Mouse (Mus musculus) NIH3T3 (cell line): ENCODE results near the gene Fgf7.

Experiments
- DNase-seq: peaks from one replicate; pipeline ENCODE4 v3.0.0-alpha.2; 2012; ENCODE audit warnings: low read depth

Fgf7 gene

GRCm38 (mm10) chr2:126034379-126035005 lies at the start of gene Fgf7:
Fgf7 (plus strand) TSS chr2:126034658.
- peak; percentile 93 for DNase-seq

- no peak for DNase-seq
These were observed 32.2 kb upstream of the Fgf7 start for GRCm38 (mm10) chr2:126002291-126002690.

GRCm38 (mm10) chr2:126006088-126006487 lies 28.4 kb upstream of the Fgf7 start:
- peak; percentile 55 for DNase-seq

- DNase-seq: no peak
These were observed 27.7 kb upstream of the Fgf7 start for GRCm38 (mm10) chr2:126006742-126007141.

- DNase-seq: no peak
These were observed 19.3 kb upstream of the Fgf7 start for GRCm38 (mm10) chr2:126014989-126015710.

- DNase-seq: no peak
These were observed 18.5 kb upstream of the Fgf7 start for GRCm38 (mm10) chr2:126015763-126016473.

- DNase-seq: peak; percentile 86
These were observed 3.1 kb upstream of the Fgf7 start for GRCm38 (mm10) chr2:126031186-126031900.

GRCm38 (mm10) chr2:126033114-126033972 lies 1.1 kb upstream of the Fgf7 start:
- DNase-seq: peak; percentile 84

- peak; percentile 59 for DNase-seq
These were observed 734 bp downstream of the Fgf7 start for GRCm38 (mm10) chr2:126035013-126035770.

- DNase-seq: peak; percentile 62
These were observed 1.7 kb downstream of the Fgf7 start for GRCm38 (mm10) chr2:126036121-126036520.

- peak; percentile 73 for DNase-seq
These were observed 4.0 kb downstream of the Fgf7 start for GRCm38 (mm10) chr2:126038221-126039000.

GRCm38 (mm10) chr2:126039414-126039891 lies 5.0 kb downstream of the Fgf7 start:
- peak; percentile 87 for DNase-seq

GRCm38 (mm10) chr2:126040651-126041050 lies 6.2 kb downstream of the Fgf7 start:
- DNase-seq: peak; percentile 59

GRCm38 (mm10) chr2:126041237-126041636 lies 6.8 kb downstream of the Fgf7 start:
- DNase-seq: no peak

GRCm38 (mm10) chr2:126042674-126043073 lies 8.2 kb downstream of the Fgf7 start:
- DNase-seq: no peak

- no peak for DNase-seq
These were observed 11.2 kb downstream of the Fgf7 start for GRCm38 (mm10) chr2:126045621-126046020.

- DNase-seq: peak; percentile 47
These were observed 18.5 kb downstream of the Fgf7 start for GRCm38 (mm10) chr2:126052749-126053557.

- DNase-seq: peak; percentile 54
These were observed 19.2 kb downstream of the Fgf7 start for GRCm38 (mm10) chr2:126053657-126054056.

GRCm38 (mm10) chr2:126060595-126060994 lies 26.1 kb downstream of the Fgf7 start:
- DNase-seq: peak; percentile 68
